Mouse (Mus musculus): ENCODE measurements around the gene Ift57. TPM values are rescaled to one million over a fixed set of nuclear protein-coding genes. Genes with fewer than 3 reads are reported as not detected.

Gene Ift57
- 38.9 and 39.6 TPM in 2 replicates for polyA plus RNA-seq (2015; fragmentation: Nextera tagmentation; extraction: Ambion mirVana)

DNA sequence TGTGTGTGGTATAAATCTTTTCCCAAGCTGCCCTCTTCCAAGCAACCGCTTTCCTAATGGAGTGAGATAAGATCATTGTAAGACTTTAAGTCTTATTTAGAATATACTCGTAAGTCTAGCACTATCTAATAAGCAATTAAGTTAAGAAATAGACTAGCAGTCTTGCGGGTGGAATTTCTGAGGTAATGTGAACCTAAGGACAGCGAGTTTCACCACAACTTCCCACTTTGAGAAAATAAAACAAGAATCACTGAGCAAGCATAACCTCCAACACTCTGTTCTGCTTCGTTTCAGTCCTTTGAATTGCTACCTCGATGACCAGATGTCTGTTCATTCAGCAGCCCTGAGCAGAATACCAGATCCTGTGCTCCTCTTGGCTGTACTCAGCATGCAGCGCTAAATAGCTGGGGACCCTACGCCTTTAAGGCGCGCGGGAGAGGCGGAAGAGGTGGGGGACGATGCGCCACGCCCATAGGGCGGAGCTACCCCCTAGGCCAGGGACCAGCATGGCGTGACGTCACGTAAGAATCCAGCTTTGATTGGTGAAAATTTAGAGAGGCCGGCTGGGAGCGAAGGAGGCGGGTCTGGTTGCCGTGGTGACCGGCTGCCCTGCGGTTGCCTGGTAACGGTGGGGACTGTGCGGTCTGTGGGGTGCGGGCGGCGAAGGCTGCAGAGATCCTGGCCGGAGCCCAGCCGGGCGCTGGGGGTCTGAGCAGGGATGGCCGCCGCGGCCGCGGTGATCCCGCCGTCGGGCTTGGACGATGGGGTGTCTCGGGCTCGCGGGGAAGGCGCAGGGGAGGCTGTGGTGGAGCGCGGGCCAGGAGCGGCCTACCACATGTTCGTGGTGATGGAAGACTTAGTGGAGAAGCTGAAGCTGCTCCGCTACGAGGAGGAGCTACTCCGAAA is at the start of gene Ift57:
Gene Ift57 (plus strand): TSS at position 614 of the 906 bp plus-strand sequence.
- Histone ChIP-seq H3K9me3 (replicated peaks) (no peaks in the 10 kb centered on the region), H3K4me1 (peaks cover 23% of the 10 kb centered on the region), H3K9ac (peak within 1 kb of the TSS; percentile 79), H3K27ac (peak within 1 kb of the TSS; percentile 52; the same call in 1 of the 2 replicates), H3K4me2 (peak within 1 kb of the TSS; percentile 64), H3K4me3 (peak within 1 kb of the TSS; percentile 76), H3K36me3 (ENCODE audit: poor library complexity, severe bottlenecking) (no peaks in the 10 kb centered on the region), H3K27me3 (no peaks in the 10 kb centered on the region)
- ATAC-seq, result peak; percentile 100
- 3% methylated on average over 53 of the region's 53 CpGs for WGBS

DNA sequence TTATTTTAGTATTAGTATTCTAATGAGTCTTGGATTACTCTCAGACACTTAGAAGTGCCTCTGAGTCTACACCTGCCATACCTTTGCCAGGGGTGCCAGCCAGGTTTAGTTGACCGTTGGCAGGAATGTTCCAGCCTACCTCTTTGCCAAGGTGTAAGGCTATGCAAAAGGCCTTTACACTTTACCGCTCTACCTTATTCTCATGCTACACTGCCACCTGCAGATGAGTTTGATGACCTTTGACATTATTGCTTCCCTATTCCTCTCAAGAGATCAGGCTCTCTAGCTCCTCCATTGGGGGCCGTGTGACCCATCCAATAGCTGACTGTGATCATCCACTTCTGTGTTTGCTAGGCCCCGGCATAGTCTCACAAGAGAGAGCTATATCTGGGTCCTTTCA is 41.9 kb upstream of the Ift57 start:
- no peak for ATAC-seq
- Histone ChIP-seq H3K4me1 (no peaks in the 10 kb centered on the region), H3K4me2 (no peak overlapping the region), H3K9ac (no peak overlapping the region), H3K4me3 (no peak overlapping the region), H3K27me3 (no peaks in the 10 kb centered on the region), H3K27ac (no peak overlapping the region), H3K36me3 (ENCODE audit: poor library complexity, severe bottlenecking) (no peaks in the 10 kb centered on the region), H3K9me3 (replicated peaks) (no peaks in the 10 kb centered on the region)
- 91% methylated on average over 4 of the region's 4 CpGs for WGBS

DNA sequence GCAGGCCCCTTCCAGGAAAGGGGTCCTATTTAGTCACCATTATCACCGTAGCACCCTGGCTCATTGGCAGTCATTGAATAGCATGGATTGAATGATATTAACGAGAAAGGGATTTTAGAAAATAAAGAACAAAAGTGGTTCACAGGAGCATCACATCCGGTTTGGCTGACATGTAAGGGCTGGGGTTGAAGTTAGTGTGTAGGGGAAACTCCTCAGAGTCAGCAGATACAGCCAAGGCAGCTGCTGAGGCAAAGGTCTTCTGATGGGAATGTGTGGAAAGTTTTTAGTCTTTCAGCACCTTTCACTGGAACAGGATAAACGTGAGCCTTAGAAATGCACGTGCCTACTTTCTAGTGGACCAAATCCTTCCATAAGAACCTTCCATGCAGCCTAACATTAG is 41.0 kb upstream of the Ift57 start:
- no peak for ATAC-seq
- H3K9ac ChIP-seq, result no peak overlapping the region
- no peak overlapping the region for H3K27ac ChIP-seq
- no peaks in the 10 kb centered on the region for H3K36me3 ChIP-seq (ENCODE audit: poor library complexity, severe bottlenecking)
- H3K4me2 ChIP-seq, result no peak overlapping the region
- H3K9me3 ChIP-seq (replicated peaks), result no peaks in the 10 kb centered on the region
- H3K27me3 ChIP-seq, result no peaks in the 10 kb centered on the region
- H3K4me3 ChIP-seq, result no peak overlapping the region
- no peaks in the 10 kb centered on the region for H3K4me1 ChIP-seq
- WGBS, result 55% methylated on average over 5 of the region's 5 CpGs

DNA sequence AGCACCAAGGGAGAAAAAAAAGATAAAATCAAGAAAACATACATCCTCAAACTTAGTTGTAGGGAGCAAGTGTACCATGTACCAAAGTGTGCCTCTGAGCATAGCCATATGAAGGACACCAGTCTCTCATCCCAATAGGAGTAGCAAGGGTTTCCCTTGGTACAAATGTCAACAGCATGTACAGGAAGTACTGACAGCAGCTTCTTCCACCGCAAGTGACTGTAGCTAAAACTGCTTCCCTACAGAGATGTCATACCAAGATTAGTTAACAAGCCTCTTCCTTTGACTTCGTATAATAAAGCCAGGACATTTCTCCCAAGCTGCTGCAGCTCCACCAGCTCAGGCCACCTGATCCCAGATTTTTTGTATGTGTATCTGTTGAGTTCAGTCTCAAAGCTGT is 39.9 kb upstream of the Ift57 start:
- no peaks in the 10 kb centered on the region for H3K4me1 ChIP-seq
- no peaks in the 10 kb centered on the region for H3K27me3 ChIP-seq
- H3K4me3 ChIP-seq, result no peak overlapping the region
- H3K36me3 ChIP-seq (ENCODE audit: poor library complexity, severe bottlenecking), result no peaks in the 10 kb centered on the region
- H3K4me2 ChIP-seq, result no peak overlapping the region
- ATAC-seq, result no peak
- no peak overlapping the region for H3K27ac ChIP-seq
- WGBS, result 77% methylated on average over 2 of the region's 2 CpGs
- no peaks in the 10 kb centered on the region for H3K9me3 ChIP-seq (replicated peaks)
- H3K9ac ChIP-seq, result no peak overlapping the region

DNA sequence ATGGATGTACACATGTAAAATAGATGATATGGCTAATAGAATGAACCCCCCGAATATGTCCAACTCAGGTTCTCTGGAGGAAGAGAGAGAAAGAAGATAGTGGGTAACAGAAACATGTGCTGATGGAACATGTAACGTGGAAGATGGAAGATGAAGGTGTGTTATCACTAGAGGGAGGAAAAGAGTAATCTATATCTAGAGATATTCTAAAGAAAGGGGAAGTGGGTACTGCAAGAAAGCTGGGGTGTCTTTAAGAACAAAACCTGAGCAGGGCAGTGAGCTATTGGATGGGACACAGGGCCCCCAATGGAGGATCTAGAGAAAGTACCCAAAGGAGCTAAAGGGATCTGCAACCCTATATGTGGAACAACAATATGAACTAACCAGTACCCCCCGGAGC is 38.9 kb upstream of the Ift57 start:
- Histone ChIP-seq H3K4me2 (no peak overlapping the region), H3K9me3 (replicated peaks) (no peaks in the 10 kb centered on the region), H3K4me3 (no peak overlapping the region), H3K36me3 (ENCODE audit: poor library complexity, severe bottlenecking) (no peaks in the 10 kb centered on the region), H3K27ac (no peak overlapping the region), H3K4me1 (no peaks in the 10 kb centered on the region), H3K9ac (no peak overlapping the region), H3K27me3 (no peaks in the 10 kb centered on the region)
- 91% methylated on average over 3 of the region's 3 CpGs for WGBS
- ATAC-seq, result no peak

DNA sequence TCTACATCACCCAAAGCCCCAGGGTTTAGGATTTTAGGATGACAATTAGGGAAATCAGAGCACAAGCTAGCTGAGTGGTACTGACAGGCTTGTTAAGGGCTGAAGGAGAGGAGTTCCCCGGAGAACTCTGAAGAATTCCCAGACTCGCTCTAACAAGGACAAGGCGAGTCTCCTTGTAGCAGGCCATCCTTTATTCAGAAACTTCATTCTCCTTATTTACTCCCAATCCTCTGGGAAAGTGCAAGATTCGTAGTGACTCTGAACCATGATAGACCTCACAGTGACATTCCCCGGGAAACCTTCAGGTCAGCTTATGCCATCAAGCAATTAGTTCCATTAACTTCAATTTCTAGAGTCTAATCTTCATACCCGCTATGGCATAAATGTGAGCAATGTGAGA is 36.8 kb upstream of the Ift57 start:
- H3K36me3 ChIP-seq (ENCODE audit: poor library complexity, severe bottlenecking), result no peaks in the 10 kb centered on the region
- H3K4me1 ChIP-seq, result no peaks in the 10 kb centered on the region
- H3K4me3 ChIP-seq, result no peak overlapping the region
- ATAC-seq, result no peak
- H3K9ac ChIP-seq, result no peak overlapping the region
- WGBS, result 91% methylated on average over 6 of the region's 6 CpGs
- no peak overlapping the region for H3K27ac ChIP-seq
- H3K27me3 ChIP-seq, result no peaks in the 10 kb centered on the region
- H3K4me2 ChIP-seq, result no peak overlapping the region
- no peaks in the 10 kb centered on the region for H3K9me3 ChIP-seq (replicated peaks)

DNA sequence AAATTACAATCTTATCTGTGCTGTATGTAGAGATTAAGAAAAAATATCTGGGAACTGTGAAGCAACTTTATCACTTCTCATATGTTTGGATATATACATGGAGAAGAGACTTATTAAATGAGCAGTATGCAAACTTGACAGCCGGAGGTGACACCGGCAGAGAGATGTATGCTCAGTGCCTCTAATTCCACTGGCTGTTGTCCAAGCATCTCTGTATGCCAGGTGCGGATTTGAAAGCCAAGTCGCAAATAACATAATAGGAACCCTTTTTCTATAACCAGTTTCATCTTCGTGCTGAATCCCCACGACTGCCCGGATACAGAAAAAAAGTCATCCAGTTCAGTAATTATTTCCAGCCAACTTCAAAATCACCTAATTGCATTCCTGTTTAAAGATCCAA is 34.4 kb upstream of the Ift57 start:
- Histone ChIP-seq H3K27ac (no peak overlapping the region), H3K36me3 (ENCODE audit: poor library complexity, severe bottlenecking) (no peaks in the 10 kb centered on the region), H3K4me3 (no peak overlapping the region), H3K9me3 (replicated peaks) (no peaks in the 10 kb centered on the region), H3K27me3 (no peaks in the 10 kb centered on the region), H3K4me1 (no peaks in the 10 kb centered on the region), H3K9ac (no peak overlapping the region), H3K4me2 (no peak overlapping the region)
- no peak for ATAC-seq
- 67% methylated on average over 7 of the region's 7 CpGs for WGBS

DNA sequence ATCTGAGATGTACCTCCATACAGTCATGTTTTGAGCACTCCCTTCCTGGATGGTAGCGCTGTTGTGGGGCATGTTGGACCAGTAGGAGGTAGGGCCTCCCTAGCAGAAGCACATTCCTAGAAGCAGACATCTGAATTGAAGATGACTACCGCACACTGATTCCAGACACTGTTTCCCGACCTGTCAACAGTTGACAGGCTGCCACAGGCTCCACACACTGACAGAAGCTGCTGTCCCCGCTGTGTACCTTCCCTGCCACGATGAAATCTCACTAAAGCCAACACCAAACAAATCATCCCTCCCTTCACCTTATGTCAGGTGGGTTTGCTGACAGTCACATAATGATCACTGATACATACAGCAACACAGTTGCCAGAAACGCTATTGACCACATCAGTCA is 19.4 kb upstream of the Ift57 start:
- ATAC-seq, result no peak
- WGBS, result 88% methylated on average over 6 of the region's 6 CpGs
- Histone ChIP-seq H3K9me3 (replicated peaks) (no peaks in the 10 kb centered on the region), H3K27me3 (no peaks in the 10 kb centered on the region), H3K4me1 (peaks cover 2% of the 10 kb centered on the region; the same call in 1 of the 2 replicates), H3K4me3 (no peak overlapping the region), H3K27ac (no peak overlapping the region), H3K36me3 (ENCODE audit: poor library complexity, severe bottlenecking) (no peaks in the 10 kb centered on the region), H3K4me2 (no peak overlapping the region), H3K9ac (no peak overlapping the region)

DNA sequence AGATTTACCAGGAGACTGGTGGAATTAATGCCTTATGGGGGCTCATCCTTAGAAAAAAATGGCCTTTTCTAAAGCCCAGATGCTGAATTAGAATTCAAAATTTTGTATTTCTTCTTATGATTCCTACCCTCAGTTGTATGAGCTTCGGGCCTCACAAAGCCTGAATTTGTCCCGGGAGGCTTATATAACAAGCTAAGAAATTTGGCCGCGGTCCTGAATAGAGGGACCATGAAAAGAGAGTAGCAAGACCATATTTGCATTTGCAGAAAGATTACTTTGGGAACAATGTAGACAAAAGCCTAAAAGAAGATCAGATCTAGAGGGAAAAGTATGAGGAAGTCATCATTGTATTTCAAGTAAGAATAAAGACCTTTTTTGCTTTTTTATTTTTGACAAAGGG is 14.1 kb upstream of the Ift57 start:
- H3K4me1 ChIP-seq, result peaks cover 6% of the 10 kb centered on the region; the same call in 1 of the 2 replicates
- H3K27me3 ChIP-seq, result no peaks in the 10 kb centered on the region
- no peak overlapping the region for H3K4me3 ChIP-seq
- no peak overlapping the region for H3K27ac ChIP-seq
- 13% methylated on average over 4 of the region's 4 CpGs for WGBS
- H3K9ac ChIP-seq, result no peak overlapping the region
- no peak for ATAC-seq
- no peaks in the 10 kb centered on the region for H3K9me3 ChIP-seq (replicated peaks)
- no peak overlapping the region for H3K4me2 ChIP-seq
- no peaks in the 10 kb centered on the region for H3K36me3 ChIP-seq (ENCODE audit: poor library complexity, severe bottlenecking)

DNA sequence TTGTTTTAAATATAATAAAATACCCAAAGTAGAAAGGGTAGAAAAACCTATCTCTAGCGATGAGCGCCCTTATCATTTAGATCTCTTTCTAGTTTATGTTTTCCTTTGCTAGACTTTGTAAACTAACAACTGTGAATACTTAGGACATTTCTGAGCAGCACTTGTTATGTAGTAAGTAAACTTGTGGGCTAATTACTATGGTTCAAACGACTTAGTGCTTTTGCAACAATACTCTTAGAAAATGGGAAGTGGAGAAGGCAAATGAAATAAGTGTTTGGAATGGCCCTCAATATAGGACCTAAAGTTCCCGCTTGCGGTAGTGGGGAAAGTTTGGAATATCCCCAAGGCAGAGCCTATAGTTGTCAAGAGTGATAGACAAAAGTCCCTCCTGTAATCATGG is 788 bp downstream of the Ift57 start:
- H3K4me3 ChIP-seq, result peak overlapping the region; percentile 76
- H3K9me3 ChIP-seq (replicated peaks), result no peaks in the 10 kb centered on the region
- H3K4me2 ChIP-seq, result peak overlapping the region; percentile 64
- H3K4me1 ChIP-seq, result peaks cover 23% of the 10 kb centered on the region
- no peaks in the 10 kb centered on the region for H3K27me3 ChIP-seq
- H3K9ac ChIP-seq, result peak overlapping the region; percentile 79
- no peak overlapping the region for H3K27ac ChIP-seq
- 22% methylated on average over 5 of the region's 5 CpGs for WGBS
- ATAC-seq, result no peak
- no peaks in the 10 kb centered on the region for H3K36me3 ChIP-seq (ENCODE audit: poor library complexity, severe bottlenecking)

DNA sequence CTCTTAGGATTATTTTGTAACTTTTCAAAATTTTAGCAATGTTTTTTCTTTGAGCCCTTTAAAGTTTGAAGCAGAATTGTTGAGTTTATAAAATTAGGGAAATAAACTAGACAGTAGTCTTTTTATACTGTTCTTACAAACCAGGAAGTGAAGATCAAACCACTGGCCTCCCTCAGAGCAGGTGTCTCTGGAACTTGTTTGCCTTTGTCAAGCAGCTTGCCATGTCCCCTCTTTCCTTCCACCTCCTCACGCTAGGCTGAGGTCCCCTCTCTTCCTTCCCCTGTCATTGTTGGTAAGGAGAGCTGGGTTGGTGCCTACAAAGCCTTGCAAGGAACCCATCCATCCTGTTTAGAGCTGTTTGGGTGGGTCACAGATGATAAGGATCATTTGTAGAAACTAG is 9.0 kb downstream of the Ift57 start:
- H3K27ac ChIP-seq, result no peak overlapping the region
- no peak for ATAC-seq
- 83% methylated on average over 1 of the region's 1 CpGs for WGBS
- H3K36me3 ChIP-seq (ENCODE audit: poor library complexity, severe bottlenecking), result peaks cover 15% of the 10 kb centered on the region
- no peak overlapping the region for H3K4me2 ChIP-seq
- H3K27me3 ChIP-seq, result no peaks in the 10 kb centered on the region
- H3K4me3 ChIP-seq, result no peak overlapping the region
- no peaks in the 10 kb centered on the region for H3K4me1 ChIP-seq
- no peaks in the 10 kb centered on the region for H3K9me3 ChIP-seq (replicated peaks)
- no peak overlapping the region for H3K9ac ChIP-seq

DNA sequence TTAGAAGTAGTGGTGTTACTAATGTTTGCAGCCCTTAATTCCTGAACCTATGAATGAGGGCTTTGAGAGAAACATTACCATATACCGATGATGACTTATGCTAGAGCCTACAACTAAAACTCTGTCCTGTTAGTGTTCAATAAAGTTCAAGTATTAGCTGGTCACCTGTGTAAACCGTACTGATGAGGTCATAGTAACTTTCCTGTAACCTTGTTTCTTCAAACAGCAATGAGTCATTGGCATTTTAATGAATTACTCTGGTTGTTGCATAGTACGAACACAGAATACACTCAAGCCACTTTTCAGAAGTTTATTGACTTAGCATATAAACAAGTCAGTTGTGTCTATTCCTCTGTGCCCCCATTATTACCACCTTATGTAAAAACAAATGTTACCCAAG is 11.2 kb downstream of the Ift57 start:
- Histone ChIP-seq H3K27ac (no peak overlapping the region), H3K27me3 (no peaks in the 10 kb centered on the region), H3K4me1 (no peaks in the 10 kb centered on the region), H3K9ac (no peak overlapping the region), H3K4me2 (no peak overlapping the region), H3K9me3 (replicated peaks) (no peaks in the 10 kb centered on the region), H3K36me3 (ENCODE audit: poor library complexity, severe bottlenecking) (peaks cover 15% of the 10 kb centered on the region), H3K4me3 (no peak overlapping the region)
- no peak for ATAC-seq
- WGBS, result 88% methylated on average over 3 of the region's 3 CpGs

DNA sequence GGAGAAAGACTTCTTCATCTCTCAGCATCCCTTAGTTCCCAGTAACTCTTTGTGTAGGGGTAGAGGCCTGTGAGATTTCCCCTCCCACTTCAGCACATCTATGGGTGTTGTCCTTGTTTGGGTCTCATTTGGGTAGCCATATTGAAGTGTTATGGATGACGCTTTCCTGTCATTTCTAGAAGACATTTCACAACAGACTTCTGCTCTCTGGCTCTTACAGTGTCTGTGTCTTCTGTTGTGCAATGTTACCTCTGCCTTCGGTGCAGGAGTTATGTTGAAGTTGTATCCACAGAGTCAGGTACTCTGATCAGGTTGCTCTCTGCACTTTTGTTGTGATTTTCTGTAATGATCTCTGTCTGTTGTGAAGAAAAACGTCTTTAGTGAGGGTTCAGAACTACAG is 14.3 kb downstream of the Ift57 start:
- Histone ChIP-seq H3K27ac (no peak overlapping the region), H3K4me3 (no peak overlapping the region), H3K4me2 (no peak overlapping the region), H3K4me1 (no peaks in the 10 kb centered on the region), H3K9ac (no peak overlapping the region), H3K9me3 (replicated peaks) (no peaks in the 10 kb centered on the region), H3K36me3 (ENCODE audit: poor library complexity, severe bottlenecking) (peaks cover 15% of the 10 kb centered on the region), H3K27me3 (no peaks in the 10 kb centered on the region)
- ATAC-seq, result no peak
- 78% methylated on average over 3 of the region's 3 CpGs for WGBS

Data from forebrain, embryonic 13.5 days (tissue).